Mouse (Mus musculus): ENCODE data around the gene Nr1h3. TPM values are rescaled to one million over a fixed set of nuclear protein-coding genes. Genes with fewer than 3 reads are reported as not detected.

Nr1h3 gene
- polyA plus RNA-seq, 1 experiment from 2014 or later: 1.4 TPM

Other genes with a start within 250 kb of the Nr1h3 start
- gene Rapsn, start 167.2 kb downstream of the Nr1h3 start, polyA plus RNA-seq (2015; fragmentation: Nextera tagmentation; extraction: Ambion mirVana): 0.72 and 1.8 TPM in 2 replicates
- gene Psmc3, start 148.8 kb downstream of the Nr1h3 start, polyA plus RNA-seq (2015; fragmentation: Nextera tagmentation; extraction: Ambion mirVana): 276 and 277 TPM in 2 replicates
- gene Slc39a13, start 132.4 kb downstream of the Nr1h3 start, polyA plus RNA-seq (2015; fragmentation: Nextera tagmentation; extraction: Ambion mirVana): 19.7 and 21.0 TPM in 2 replicates
- 2.5 and 2.8 TPM in 2 replicates for gene Spi1, start 120.4 kb downstream of the Nr1h3 start, polyA plus RNA-seq (2015; fragmentation: Nextera tagmentation; extraction: Ambion mirVana)
- gene Mybpc3, start 84.7 kb downstream of the Nr1h3 start, polyA plus RNA-seq (2015; fragmentation: Nextera tagmentation; extraction: Ambion mirVana): 0.23 TPM in 1 of 2 replicates, not detected in the other
- gene Madd, start 19.0 kb downstream of the Nr1h3 start, polyA plus RNA-seq (2015; fragmentation: Nextera tagmentation; extraction: Ambion mirVana): 34.1 and 38.5 TPM in 2 replicates
- 30.2 and 33.3 TPM in 2 replicates for gene Acp2, start 51 bp upstream of the Nr1h3 start, polyA plus RNA-seq (2015; fragmentation: Nextera tagmentation; extraction: Ambion mirVana)
- 11.8 and 12.0 TPM in 2 replicates for gene Ddb2, start 34.1 kb upstream of the Nr1h3 start, polyA plus RNA-seq (2015; fragmentation: Nextera tagmentation; extraction: Ambion mirVana)
- 23.4 and 26.5 TPM in 2 replicates for gene Pacsin3, start 53.1 kb upstream of the Nr1h3 start, polyA plus RNA-seq (2015; fragmentation: Nextera tagmentation; extraction: Ambion mirVana)
- 78.4 and 84.3 TPM in 2 replicates for gene Arfgap2, start 62.1 kb upstream of the Nr1h3 start, polyA plus RNA-seq (2015; fragmentation: Nextera tagmentation; extraction: Ambion mirVana)
- gene 1110051M20Rik, start 241.9 kb upstream of the Nr1h3 start, polyA plus RNA-seq (2015; fragmentation: Nextera tagmentation; extraction: Ambion mirVana): 137 and 149 TPM in 2 replicates

Data from forebrain, embryonic 13.5 days (tissue).